Mouse (Mus musculus) urinary bladder, postnatal 25 days (tissue): Measurements from ENCODE around the gene Lrrc55.

Experiments
- DNase-seq: peaks from one replicate; pipeline ENCODE4 v3.0.0; 2022; ENCODE audit warnings: low spot score

Gene Lrrc55

GRCm38 (mm10) chr2:85168327-85168726 is 28.7 kb downstream of the Lrrc55 start:
- DNase-seq, result no peak

GRCm38 (mm10) chr2:85167624-85168023 is 29.4 kb downstream of the Lrrc55 start:
- no peak for DNase-seq

- no peak for DNase-seq
Observed at GRCm38 (mm10) chr2:85163311-85164047, 33.5 kb downstream of the Lrrc55 start.

- no peak for DNase-seq
Observed at GRCm38 (mm10) chr2:85161638-85162093, 35.3 kb downstream of the Lrrc55 start.

- DNase-seq, result no peak
Observed at GRCm38 (mm10) chr2:85160901-85161637, 35.9 kb downstream of the Lrrc55 start.

- no peak for DNase-seq
Observed at GRCm38 (mm10) chr2:85157382-85157781, 39.6 kb downstream of the Lrrc55 start.

- no peak for DNase-seq
Observed at GRCm38 (mm10) chr2:85156136-85156535, 40.9 kb downstream of the Lrrc55 start.

GRCm38 (mm10) chr2:85155334-85155733 is 41.7 kb downstream of the Lrrc55 start:
- no peak for DNase-seq

- no peak for DNase-seq
Observed at GRCm38 (mm10) chr2:85151233-85151632, 45.8 kb downstream of the Lrrc55 start.

- no peak for DNase-seq
Observed at GRCm38 (mm10) chr2:85150373-85150772, 46.6 kb downstream of the Lrrc55 start.

- no peak for DNase-seq
Observed at GRCm38 (mm10) chr2:85147481-85147880, 49.5 kb downstream of the Lrrc55 start.

- no peak for DNase-seq
Observed at GRCm38 (mm10) chr2:85145346-85145745, 51.7 kb downstream of the Lrrc55 start.

- DNase-seq, result no peak
Observed at GRCm38 (mm10) chr2:85144908-85145307, 52.1 kb downstream of the Lrrc55 start.

- DNase-seq, result no peak
Observed at GRCm38 (mm10) chr2:85140833-85141232, 56.2 kb downstream of the Lrrc55 start.

GRCm38 (mm10) chr2:85139846-85140245 is 57.2 kb downstream of the Lrrc55 start:
- DNase-seq, result no peak

GRCm38 (mm10) chr2:85139393-85139792 is 57.6 kb downstream of the Lrrc55 start:
- no peak for DNase-seq

GRCm38 (mm10) chr2:85138143-85138542 is 58.9 kb downstream of the Lrrc55 start:
- DNase-seq, result no peak

GRCm38 (mm10) chr2:85137601-85138140 is 59.3 kb downstream of the Lrrc55 start:
- DNase-seq, result no peak

- DNase-seq, result no peak
Observed at GRCm38 (mm10) chr2:85136831-85137520, 60.0 kb downstream of the Lrrc55 start.

- no peak for DNase-seq
Observed at GRCm38 (mm10) chr2:85136089-85136488, 60.9 kb downstream of the Lrrc55 start, which contains the start of gene Aplnr. Aplnr (plus strand) TSS chr2:85136225.

- DNase-seq, result no peak
Observed at GRCm38 (mm10) chr2:85135099-85135498, 61.9 kb downstream of the Lrrc55 start.

- no peak for DNase-seq
Observed at GRCm38 (mm10) chr2:85132204-85132603, 64.8 kb downstream of the Lrrc55 start.
